Mouse (Mus musculus): ENCODE results near the gene Hmmr.
"Not testable (repeated sequence)": the region's sequence is repeated elsewhere in the genome, so short reads cannot be mapped to it uniquely, and the experiment has no call there.

Hmmr gene

GRCm38 (mm10) chr11:40733339-40734174 lies at the start of gene Hmmr, which contains the start of gene Nudcd2:
Gene Hmmr (minus strand): TSS chr11:40733422.
Gene Nudcd2 (plus strand): TSS chr11:40733667.
- peak; percentile 99 for DNase-seq (ENCODE audit: low read depth, low spot score)

- no peak for DNase-seq (ENCODE audit: low read depth, low spot score)
Observed at GRCm38 (mm10) chr11:40781857-40782256, 48.6 kb upstream of the Hmmr start.

- no peak for DNase-seq (ENCODE audit: low read depth, low spot score)
Observed at GRCm38 (mm10) chr11:40775315-40776269, 42.4 kb upstream of the Hmmr start.

GRCm38 (mm10) chr11:40764690-40765089 lies 31.5 kb upstream of the Hmmr start:
- no peak for DNase-seq (ENCODE audit: low read depth, low spot score)

- peak; percentile 28 for DNase-seq (ENCODE audit: low read depth, low spot score)
Observed at GRCm38 (mm10) chr11:40763395-40763794, 30.2 kb upstream of the Hmmr start.

- peak; percentile 13 for DNase-seq (ENCODE audit: low read depth, low spot score)
Observed at GRCm38 (mm10) chr11:40759896-40760295, 26.7 kb upstream of the Hmmr start.

- no peak for DNase-seq (ENCODE audit: low read depth, low spot score)
Observed at GRCm38 (mm10) chr11:40755968-40756367, 22.7 kb upstream of the Hmmr start.

GRCm38 (mm10) chr11:40755109-40755627 lies 21.9 kb upstream of the Hmmr start, which contains the start of gene Ccng1:
Gene Ccng1 (minus strand): TSS chr11:40755311.
- peak; percentile 97 for DNase-seq (ENCODE audit: low read depth, low spot score)

- DNase-seq (ENCODE audit: low read depth, low spot score): peak; percentile 21
Observed at GRCm38 (mm10) chr11:40754664-40755107, 21.5 kb upstream of the Hmmr start.

- DNase-seq (ENCODE audit: low read depth, low spot score): peak; percentile 38
Observed at GRCm38 (mm10) chr11:40753836-40754235, 20.6 kb upstream of the Hmmr start.

GRCm38 (mm10) chr11:40747716-40748115 lies 14.5 kb upstream of the Hmmr start:
- DNase-seq (ENCODE audit: low read depth, low spot score): no peak

- no peak for DNase-seq (ENCODE audit: low read depth, low spot score)
Observed at GRCm38 (mm10) chr11:40746361-40746760, 13.1 kb upstream of the Hmmr start.

- DNase-seq (ENCODE audit: low read depth, low spot score): no peak
Observed at GRCm38 (mm10) chr11:40744348-40744747, 11.1 kb upstream of the Hmmr start.

GRCm38 (mm10) chr11:40741605-40742262 lies 8.5 kb upstream of the Hmmr start:
- DNase-seq (ENCODE audit: low read depth, low spot score): no peak

GRCm38 (mm10) chr11:40737369-40737768 lies 4.1 kb upstream of the Hmmr start:
- no peak for DNase-seq (ENCODE audit: low read depth, low spot score)

- DNase-seq (ENCODE audit: low read depth, low spot score): no peak
Observed at GRCm38 (mm10) chr11:40734251-40734752, 1.1 kb upstream of the Hmmr start.

GRCm38 (mm10) chr11:40732997-40733338 lies 254 bp downstream of the Hmmr start:
- DNase-seq (ENCODE audit: low read depth, low spot score): no peak

GRCm38 (mm10) chr11:40718324-40718723 lies 14.9 kb downstream of the Hmmr start:
- no peak for DNase-seq (ENCODE audit: low read depth, low spot score)

- DNase-seq (ENCODE audit: low read depth, low spot score): no peak
Observed at GRCm38 (mm10) chr11:40715524-40715923, 17.7 kb downstream of the Hmmr start.

GRCm38 (mm10) chr11:40713858-40714257 lies 19.4 kb downstream of the Hmmr start:
- peak; percentile 3 for DNase-seq (ENCODE audit: low read depth, low spot score)

GRCm38 (mm10) chr11:40709899-40710298 lies 23.3 kb downstream of the Hmmr start:
- not testable (repeated sequence) for DNase-seq (ENCODE audit: low read depth, low spot score)

Data from skeletal muscle tissue, adult 2 months (tissue).